Mouse (Mus musculus) limb, embryonic 10.5 days (tissue): ENCODE measurements at regions not wholly inside any gene's neighbourhood (a gene's known extent, or its start where the extent isn't known, plus 50 kb on each side); places are given as distances from the start of the nearest gene placed in this dataset.

ENCODE experiments used
- DNase-seq: peaks from one replicate; pipeline ENCODE4 v3.0.0-alpha.2; 2017; ENCODE audit warnings: low spot score
- H3K27ac ChIP-seq: fragments of 300-500 bp; sonication (generic); 2 replicates; pipeline ENCODE4 v1.5.1; 2016; ENCODE audit warnings: mild to moderate bottlenecking
- H3K27me3 ChIP-seq: fragments of 300-500 bp; sonication (generic); 2 replicates; pipeline ENCODE4 v1.6.1; 2016; ENCODE audit warnings: low read depth, mild to moderate bottlenecking; ENCODE audit not compliant: poor library complexity, severe bottlenecking
- H3K36me3 ChIP-seq: fragments of 300-500 bp; sonication (generic); 2 replicates; pipeline ENCODE4 v1.6.1; 2016; ENCODE audit warnings: mild to moderate bottlenecking, moderate library complexity
- H3K4me1 ChIP-seq: fragments of 300-500 bp; sonication (generic); 2 replicates; pipeline ENCODE4 v1.6.1; 2016
- H3K4me3 ChIP-seq: fragments of 300-500 bp; sonication (generic); 2 replicates; pipeline ENCODE4 v1.5.1; 2016; ENCODE audit warnings: mild to moderate bottlenecking, moderate library complexity
- H3K9me3 ChIP-seq: fragments of 300-500 bp; sonication (generic); replicated peaks from 2 replicates; pipeline ENCODE4 v1.6.1; 2016; ENCODE audit warnings: mild to moderate bottlenecking
- WGBS: fragments of 180-500 bp; shearing (Covaris S2); methylation state at CpG from one replicate; pipeline ENCODE4 v1.1.7; 2016; 5-methylcytosine and 5-hydroxymethylcytosine counted together

DNA sequence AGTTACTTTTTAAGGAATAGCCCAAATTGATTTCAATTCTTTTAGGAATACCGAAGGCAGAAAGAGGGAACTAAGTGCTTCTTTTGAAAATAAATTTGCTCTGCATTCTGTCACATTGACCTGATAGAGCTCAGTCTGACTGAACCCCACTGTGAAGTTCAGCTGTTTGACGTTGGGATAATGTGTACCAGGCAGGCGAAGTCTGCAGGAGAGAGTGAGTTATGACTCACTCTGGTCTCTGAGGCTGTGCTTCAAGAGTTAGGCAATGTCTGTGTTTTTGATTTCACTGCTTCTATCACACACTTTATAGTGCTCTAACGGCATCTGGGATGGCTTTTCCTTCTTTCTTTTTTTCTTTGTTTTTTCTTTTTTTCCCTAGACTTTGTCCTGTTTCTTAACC, 283.5 kb downstream of the Naf1 start:
- H3K4me3 ChIP-seq: no peak overlapping the region
- no peaks in the 10 kb centered on the region for H3K9me3 ChIP-seq
- 58% methylated on average over 4 of the region's 4 CpGs for WGBS
- no peak for DNase-seq
- no peaks in the 10 kb centered on the region for H3K4me1 ChIP-seq
- H3K27me3 ChIP-seq: no peaks in the 10 kb centered on the region
- no peaks in the 10 kb centered on the region for H3K36me3 ChIP-seq
- H3K27ac ChIP-seq: no peak overlapping the region

DNA sequence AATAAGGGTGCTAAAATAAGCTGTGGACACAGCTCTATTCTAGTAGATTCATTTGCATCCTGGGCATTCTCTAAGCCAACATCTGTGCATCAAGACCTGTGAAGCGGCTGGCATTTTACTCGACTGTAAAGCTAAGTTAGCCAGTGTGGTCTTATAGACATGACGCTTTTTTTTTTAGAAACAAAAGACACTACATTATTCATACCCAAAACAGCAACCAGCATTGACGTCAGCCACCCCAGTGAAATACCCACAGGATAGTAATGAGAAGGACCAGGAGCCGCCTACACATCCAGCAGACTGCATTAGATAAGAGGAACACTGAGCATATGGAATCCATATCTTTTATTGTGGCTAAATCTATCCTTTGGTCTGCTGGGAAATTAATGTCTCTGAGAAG, 321.7 kb downstream of the Naf1 start:
- 86% methylated on average over 5 of the region's 5 CpGs for WGBS
- no peaks in the 10 kb centered on the region for H3K4me1 ChIP-seq
- H3K27ac ChIP-seq: no peak overlapping the region
- no peaks in the 10 kb centered on the region for H3K36me3 ChIP-seq
- no peak for DNase-seq
- no peaks in the 10 kb centered on the region for H3K27me3 ChIP-seq
- no peaks in the 10 kb centered on the region for H3K9me3 ChIP-seq
- H3K4me3 ChIP-seq: no peak overlapping the region

DNA sequence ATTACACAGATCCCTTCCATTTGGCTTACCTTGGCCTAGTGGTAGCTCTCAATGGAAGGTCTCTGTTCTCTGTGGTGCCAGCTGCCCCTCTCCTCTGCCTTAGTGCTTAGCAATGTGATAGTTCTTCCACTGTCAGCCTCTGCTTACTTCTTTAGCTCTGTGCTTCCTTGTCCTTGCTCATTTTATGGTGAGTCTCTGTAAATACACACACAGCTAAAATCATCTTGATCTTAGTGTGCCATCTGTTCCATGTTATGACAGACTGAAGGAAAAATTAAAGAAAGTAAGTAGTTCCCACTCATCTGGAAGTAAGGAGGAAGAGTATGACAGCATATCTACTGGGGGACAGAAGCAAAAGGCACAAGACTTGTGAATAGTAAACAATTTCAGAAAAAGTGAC, 324.4 kb upstream of the Nat3 start:
- Histone ChIP-seq H3K27me3 (no peaks in the 10 kb centered on the region), H3K4me3 (no peak overlapping the region), H3K4me1 (no peaks in the 10 kb centered on the region), H3K36me3 (no peaks in the 10 kb centered on the region), H3K9me3 (no peaks in the 10 kb centered on the region), H3K27ac (no peak overlapping the region)
- DNase-seq: no peak

DNA sequence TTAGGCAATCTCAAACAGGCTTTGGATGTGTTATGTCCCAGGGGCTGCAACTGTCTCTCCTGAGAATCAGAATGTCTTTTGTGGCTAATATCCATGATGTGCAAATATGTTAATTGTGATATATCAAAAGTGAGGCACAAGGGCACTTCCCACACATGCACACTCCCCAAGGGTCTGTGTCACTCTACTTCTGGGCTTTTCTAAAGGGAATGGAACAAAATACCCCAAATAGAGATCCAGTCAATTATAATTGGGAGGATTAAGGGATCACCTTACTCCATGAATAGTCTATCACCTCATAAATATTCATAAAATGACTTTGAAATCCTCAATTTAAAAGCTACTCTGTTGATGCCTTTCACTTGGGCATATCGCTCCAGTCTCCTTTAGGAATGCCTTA, 317.6 kb upstream of the Nat3 start:
- WGBS: 89% methylated on average over 1 of the region's 1 CpGs

DNA sequence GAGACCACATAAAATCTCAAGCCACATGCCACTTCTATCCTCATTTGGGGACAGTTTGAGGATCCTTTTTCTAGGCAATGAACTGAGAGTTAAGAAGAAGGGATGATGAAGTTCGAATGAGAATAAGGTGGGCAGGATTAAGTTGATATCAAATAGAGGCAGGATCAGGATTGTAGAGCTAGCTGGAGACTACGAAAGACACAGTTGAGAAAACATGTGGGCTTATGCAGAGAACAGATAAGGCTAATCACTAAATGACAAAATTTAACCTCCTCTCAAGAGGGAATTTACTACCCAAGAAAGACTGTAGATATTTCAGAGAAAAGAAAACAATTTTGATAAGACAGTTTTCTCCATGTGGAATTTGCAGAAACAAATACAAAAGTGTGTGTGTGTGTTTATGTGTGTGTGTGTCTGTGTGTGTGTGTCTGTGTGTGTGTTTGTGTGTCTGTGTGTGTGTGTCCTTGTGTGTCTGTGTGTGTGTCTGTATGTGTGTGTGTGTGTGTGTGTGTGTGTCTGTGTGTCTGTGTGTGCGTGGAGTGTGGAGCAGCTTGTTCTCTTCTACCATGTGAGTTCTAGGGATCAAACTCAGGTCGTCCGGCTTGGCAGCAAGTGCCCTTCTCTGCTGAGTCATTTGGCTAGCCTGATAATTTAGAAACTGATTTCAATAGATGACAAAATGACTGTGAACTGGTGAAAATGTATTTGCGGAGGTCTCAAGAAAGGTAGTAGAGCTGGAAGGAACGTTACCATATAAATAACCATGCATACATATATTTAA, 291.5 kb upstream of the Nat3 start:
- no peak overlapping the region for H3K4me3 ChIP-seq
- no peaks in the 10 kb centered on the region for H3K36me3 ChIP-seq
- no peak overlapping the region for H3K27ac ChIP-seq
- whole genome bisulfite sequencing: 84% methylated on average over 7 of the region's 7 CpGs
- no peak for DNase-seq
- H3K27me3 ChIP-seq: no peaks in the 10 kb centered on the region
- no peaks in the 10 kb centered on the region for H3K9me3 ChIP-seq
- no peaks in the 10 kb centered on the region for H3K4me1 ChIP-seq

More for the DNA sequence above, 317.6 kb upstream of the Nat3 start:
- H3K36me3 ChIP-seq: no peaks in the 10 kb centered on the region
- no peak for DNase-seq
- no peaks in the 10 kb centered on the region for H3K9me3 ChIP-seq
- no peak overlapping the region for H3K4me3 ChIP-seq
- no peaks in the 10 kb centered on the region for H3K4me1 ChIP-seq
- no peaks in the 10 kb centered on the region for H3K27me3 ChIP-seq
- no peak overlapping the region for H3K27ac ChIP-seq

DNA sequence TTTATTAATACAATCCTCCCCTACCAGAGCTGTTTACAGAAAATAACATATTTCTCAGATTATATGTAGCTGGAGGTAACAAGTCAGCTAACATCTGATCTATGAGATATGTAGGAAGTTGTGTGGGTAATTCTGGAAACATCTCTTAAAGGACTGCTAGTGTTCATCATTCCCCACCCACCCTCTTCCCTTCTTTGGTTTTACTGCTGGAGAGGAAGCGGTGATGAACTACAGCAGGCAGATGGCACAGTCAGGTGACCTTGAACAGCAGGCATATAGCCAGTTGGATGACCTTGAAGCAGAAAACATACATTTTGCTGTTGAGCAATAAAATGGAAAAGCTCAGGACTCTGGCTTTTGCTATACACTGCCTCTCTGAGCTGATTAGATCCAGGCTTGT, 284.7 kb upstream of the Nat3 start:
- no peaks in the 10 kb centered on the region for H3K9me3 ChIP-seq
- no peak for DNase-seq
- no peak overlapping the region for H3K27ac ChIP-seq
- WGBS: 94% methylated on average over 1 of the region's 1 CpGs
- no peaks in the 10 kb centered on the region for H3K4me1 ChIP-seq
- no peak overlapping the region for H3K4me3 ChIP-seq
- H3K36me3 ChIP-seq: no peaks in the 10 kb centered on the region
- H3K27me3 ChIP-seq: no peaks in the 10 kb centered on the region

DNA sequence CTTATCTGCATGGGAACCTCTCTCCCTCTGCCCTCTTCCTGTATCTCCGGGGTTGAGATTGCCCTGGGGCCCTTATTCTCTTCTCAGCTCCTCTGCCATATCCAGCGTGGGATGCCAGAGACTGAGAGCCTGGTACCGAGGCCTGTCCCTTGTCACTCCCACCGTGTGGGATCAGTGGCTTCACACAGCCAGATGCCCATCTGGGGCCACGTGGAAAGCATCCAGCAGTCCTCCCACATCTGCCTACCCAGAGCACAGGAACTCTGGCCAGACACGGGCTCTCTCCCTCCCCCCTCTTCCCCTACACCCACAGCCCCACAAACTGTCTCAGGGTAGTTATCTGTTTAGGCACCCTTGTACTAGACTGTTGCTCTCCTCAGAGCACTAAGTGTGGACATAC, 244.9 kb upstream of the Nat3 start:
- DNase-seq: no peak
- Histone ChIP-seq H3K4me1 (no peaks in the 10 kb centered on the region), H3K9me3 (no peaks in the 10 kb centered on the region), H3K27me3 (no peaks in the 10 kb centered on the region), H3K27ac (no peak overlapping the region), H3K4me3 (no peak overlapping the region), H3K36me3 (no peaks in the 10 kb centered on the region)
- 75% methylated on average over 6 of the region's 6 CpGs for WGBS

DNA sequence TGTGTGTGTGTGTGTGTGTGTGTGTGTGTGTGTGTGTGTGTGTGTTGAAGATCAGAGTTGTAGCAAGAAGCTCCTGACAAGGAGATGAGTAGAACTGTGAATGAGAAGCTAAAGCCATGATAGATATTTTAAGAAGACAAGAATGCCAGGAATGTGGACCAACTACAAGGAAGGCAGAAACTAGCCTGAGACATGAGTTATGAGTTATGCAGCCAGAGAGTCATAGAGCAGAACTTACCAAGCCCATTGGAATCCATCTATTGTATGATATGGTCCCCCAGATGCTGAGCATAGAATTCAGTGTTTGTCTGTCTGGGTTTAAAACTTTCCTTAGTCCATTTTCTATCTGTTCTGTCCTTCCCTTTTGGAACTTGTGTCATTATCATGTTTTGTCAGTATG, 244.2 kb upstream of the Nat3 start:
- no peaks in the 10 kb centered on the region for H3K4me1 ChIP-seq
- no peak overlapping the region for H3K27ac ChIP-seq
- H3K36me3 ChIP-seq: no peaks in the 10 kb centered on the region
- H3K27me3 ChIP-seq: no peaks in the 10 kb centered on the region
- no peak for DNase-seq
- no peak overlapping the region for H3K4me3 ChIP-seq
- no peaks in the 10 kb centered on the region for H3K9me3 ChIP-seq

DNA sequence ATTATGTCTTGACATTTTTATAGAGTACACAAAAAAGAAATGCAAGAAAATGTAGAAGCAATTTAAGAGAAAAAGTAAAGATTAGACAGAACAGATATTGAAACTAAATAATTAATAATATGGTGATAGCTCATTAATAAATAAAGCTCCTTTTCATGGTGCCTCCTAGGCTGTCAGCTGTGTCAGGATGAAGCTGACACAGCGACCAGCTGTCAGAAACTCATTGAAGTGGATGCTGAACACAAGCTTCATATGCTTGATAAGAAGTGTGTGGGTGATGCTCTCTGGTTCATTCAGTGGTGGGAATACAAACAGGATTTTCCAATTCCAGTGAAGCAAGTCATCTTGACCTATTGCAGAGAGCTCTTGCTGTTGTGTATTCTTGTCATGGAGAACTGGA, 213.2 kb upstream of the Nat3 start:
- Histone ChIP-seq H3K27ac (no peak overlapping the region), H3K36me3 (no peaks in the 10 kb centered on the region), H3K4me1 (no peaks in the 10 kb centered on the region), H3K4me3 (no peak overlapping the region), H3K27me3 (no peaks in the 10 kb centered on the region), H3K9me3 (no peaks in the 10 kb centered on the region)
- 90% methylated on average over 1 of the region's 1 CpGs for WGBS
- no peak for DNase-seq

DNA sequence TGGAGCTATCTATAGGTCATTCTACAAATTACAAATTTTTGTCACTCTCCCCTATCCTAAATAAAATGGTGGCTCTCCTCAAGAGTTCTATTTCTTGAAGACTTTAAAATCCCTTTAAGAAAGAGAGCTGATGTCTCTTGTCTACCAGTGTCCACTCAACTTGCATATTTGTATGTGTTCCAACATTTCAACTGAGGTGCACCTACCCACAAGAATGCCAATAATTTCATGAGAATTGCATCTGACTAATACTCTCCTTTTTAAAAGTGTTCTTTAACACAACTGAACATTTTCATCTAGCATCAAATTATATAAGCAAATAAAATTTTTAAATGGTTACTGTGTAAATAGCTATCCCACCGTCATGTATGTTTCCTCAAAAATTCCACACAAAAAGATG, 206.3 kb upstream of the Nat3 start:
- Histone ChIP-seq H3K27me3 (no peaks in the 10 kb centered on the region), H3K27ac (no peak overlapping the region), H3K4me1 (no peaks in the 10 kb centered on the region), H3K4me3 (no peak overlapping the region), H3K36me3 (no peaks in the 10 kb centered on the region), H3K9me3 (no peaks in the 10 kb centered on the region)
- DNase-seq: no peak
- 98% methylated on average over 1 of the region's 1 CpGs for WGBS

DNA sequence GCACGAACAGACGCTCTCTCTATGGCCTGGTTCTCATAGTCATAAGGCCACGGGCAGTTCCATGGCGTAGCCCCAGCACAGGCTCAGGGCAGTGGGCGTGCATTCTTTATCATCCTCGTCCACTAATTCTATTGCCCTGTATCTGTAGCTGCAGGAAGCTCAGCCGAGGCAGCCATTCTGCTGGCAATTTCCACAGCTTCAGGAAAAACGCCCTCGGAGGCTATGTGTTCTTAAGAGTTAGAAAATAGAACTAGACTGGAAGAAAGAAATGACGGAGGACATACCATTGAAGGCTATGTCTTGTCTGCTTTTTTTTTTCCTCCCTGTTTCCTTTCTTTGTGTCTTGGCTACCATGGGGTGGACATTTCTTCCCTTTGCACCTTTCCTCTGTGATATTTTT, 205.0 kb upstream of the Nat3 start:
- no peak for DNase-seq
- no peak overlapping the region for H3K4me3 ChIP-seq
- H3K4me1 ChIP-seq: no peaks in the 10 kb centered on the region
- no peaks in the 10 kb centered on the region for H3K9me3 ChIP-seq
- 92% methylated on average over 10 of the region's 10 CpGs for WGBS
- no peak overlapping the region for H3K27ac ChIP-seq
- H3K36me3 ChIP-seq: no peaks in the 10 kb centered on the region
- H3K27me3 ChIP-seq: no peaks in the 10 kb centered on the region

DNA sequence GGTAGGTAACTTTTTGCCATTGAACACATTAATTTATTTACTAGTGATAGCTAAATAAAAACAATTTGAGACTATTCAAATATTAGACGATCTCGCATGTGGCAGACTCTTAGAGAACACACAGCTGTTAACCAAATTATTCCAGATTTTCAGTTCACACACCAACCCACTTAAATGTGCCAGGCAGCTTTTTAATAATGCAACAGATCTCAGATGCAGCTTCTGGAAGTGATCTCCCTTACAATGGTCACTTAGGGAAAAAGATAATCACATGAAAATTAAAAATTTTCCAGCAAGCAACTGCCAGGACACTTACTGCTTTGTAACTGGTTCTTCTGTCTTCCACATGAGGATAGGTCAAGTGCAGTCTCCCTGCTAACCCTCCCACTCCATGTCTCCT, 203.1 kb upstream of the Nat3 start:
- H3K36me3 ChIP-seq: no peaks in the 10 kb centered on the region
- no peaks in the 10 kb centered on the region for H3K4me1 ChIP-seq
- no peaks in the 10 kb centered on the region for H3K9me3 ChIP-seq
- H3K27ac ChIP-seq: no peak overlapping the region
- no peaks in the 10 kb centered on the region for H3K27me3 ChIP-seq
- 91% methylated on average over 2 of the region's 2 CpGs for WGBS
- no peak overlapping the region for H3K4me3 ChIP-seq
- DNase-seq: no peak

DNA sequence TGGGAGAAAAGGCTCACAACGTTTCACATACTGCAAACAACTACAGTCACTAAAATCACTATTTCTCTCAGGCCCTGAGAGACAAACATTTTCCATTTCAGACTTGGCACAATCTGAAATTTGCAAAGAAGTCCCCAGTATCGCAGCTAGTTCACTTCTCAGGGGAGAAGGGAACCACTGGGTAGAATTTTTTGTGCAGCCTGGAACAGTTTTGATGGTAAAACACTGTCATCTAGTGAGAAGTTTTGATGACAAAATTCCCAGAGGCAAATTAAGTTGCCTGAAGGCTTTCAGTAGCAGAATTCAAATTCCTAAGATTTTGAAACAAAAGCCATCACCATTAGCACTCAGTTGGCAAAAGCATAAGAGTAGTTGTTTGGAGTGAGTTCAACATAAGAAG, 195.2 kb upstream of the Nat3 start:
- Histone ChIP-seq H3K4me3 (no peak overlapping the region), H3K4me1 (no peaks in the 10 kb centered on the region), H3K36me3 (no peaks in the 10 kb centered on the region), H3K27ac (no peak overlapping the region), H3K27me3 (no peaks in the 10 kb centered on the region), H3K9me3 (no peaks in the 10 kb centered on the region)
- 92% methylated on average over 2 of the region's 2 CpGs for WGBS
- no peak for DNase-seq

DNA sequence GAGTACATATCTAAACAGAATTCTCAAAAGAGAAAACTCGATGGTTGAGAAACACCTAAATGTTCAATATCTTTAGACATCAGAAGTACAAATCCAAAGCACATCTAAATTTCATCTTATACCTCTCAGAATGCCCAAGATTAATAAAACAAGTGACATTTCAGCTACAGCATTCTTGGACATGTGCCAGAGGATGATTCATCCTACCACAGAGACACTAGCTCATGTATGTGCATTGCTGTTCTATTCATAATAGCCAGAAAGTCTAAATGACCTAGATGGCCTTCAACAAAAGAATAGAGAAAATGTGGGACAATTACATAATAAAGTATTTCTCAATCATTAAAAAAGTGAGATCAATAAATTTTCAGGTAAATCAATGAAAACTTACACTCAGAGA, 146.6 kb upstream of the Nat3 start:
- Histone ChIP-seq H3K4me1 (no peaks in the 10 kb centered on the region), H3K4me3 (no peak overlapping the region), H3K27ac (no peak overlapping the region), H3K9me3 (no peaks in the 10 kb centered on the region; the same call in 1 of the 2 replicates), H3K36me3 (no peaks in the 10 kb centered on the region), H3K27me3 (no peaks in the 10 kb centered on the region)
- no peak for DNase-seq
- 91% methylated on average over 1 of the region's 1 CpGs for WGBS
